Mouse (Mus musculus) retina, postnatal 7 days (tissue): Measurements from ENCODE around the gene Slc16a6.

Source experiments
- DNase-seq: peaks from one replicate; pipeline ENCODE4 v3.0.0-alpha.2; 2012; ENCODE audit warnings: low read depth, low spot score

Gene Slc16a6

DNA sequence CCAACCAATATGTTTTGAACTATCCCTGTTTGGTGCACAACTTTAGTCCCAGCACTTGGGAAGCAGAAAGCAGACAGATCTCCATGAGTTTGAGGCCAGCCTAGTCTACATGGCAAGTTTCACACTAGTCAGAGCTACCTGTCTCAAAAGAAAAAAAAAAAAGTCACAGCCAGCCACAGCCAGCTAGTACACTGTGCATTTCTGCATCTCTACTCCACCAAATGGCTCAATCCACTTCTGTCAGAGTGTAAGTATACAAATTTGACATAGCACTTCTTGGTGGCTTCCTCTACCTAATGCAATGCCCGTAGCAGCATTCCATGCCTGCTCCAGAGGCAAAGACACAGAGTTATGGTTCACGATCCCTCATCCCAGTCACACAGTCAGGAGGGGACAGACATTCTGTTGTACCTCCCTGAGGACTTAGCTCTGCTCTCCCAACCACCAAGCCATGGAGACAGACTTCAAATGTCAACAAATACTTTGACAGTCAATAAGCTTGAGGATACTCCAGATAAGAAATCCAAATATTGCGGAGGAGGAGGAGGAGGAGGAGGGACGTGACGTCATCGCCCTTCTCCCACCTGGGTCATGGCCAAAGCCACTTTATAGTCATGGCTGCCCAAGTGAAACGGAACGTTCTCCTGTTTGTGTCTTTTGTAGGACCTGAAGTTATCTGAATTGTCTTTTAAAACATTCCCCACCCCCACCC lies 56.5 kb downstream of the Slc16a6 start:
- DNase-seq, result no peak

DNA sequence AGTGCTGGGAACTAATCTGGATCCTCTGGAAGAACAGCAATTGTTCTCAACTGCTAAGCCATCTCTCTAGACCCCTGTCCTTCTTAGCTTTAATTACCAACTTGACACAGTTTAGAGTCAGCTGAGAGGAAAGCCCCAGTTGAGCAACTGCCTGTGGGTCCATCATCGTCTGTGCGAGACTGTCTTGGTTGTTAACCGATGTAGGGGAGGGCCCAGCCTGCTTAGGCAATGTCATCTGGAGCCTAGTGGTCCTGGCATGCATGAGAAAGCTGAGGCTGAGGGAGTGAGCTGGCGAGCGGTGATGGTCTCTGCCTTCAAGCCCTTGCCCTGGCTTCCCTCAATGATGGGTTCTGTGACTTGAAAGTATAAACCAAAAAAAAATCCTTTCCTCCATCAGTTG lies 58.6 kb downstream of the Slc16a6 start:
- no peak for DNase-seq

- no peak for DNase-seq
These were observed 59.8 kb downstream of the Slc16a6 start, which contains the start of gene 9930022D16Rik for GRCm38 (mm10) chr11:109413617-109414016. 9930022D16Rik (plus strand) TSS chr11:109413917.

DNA sequence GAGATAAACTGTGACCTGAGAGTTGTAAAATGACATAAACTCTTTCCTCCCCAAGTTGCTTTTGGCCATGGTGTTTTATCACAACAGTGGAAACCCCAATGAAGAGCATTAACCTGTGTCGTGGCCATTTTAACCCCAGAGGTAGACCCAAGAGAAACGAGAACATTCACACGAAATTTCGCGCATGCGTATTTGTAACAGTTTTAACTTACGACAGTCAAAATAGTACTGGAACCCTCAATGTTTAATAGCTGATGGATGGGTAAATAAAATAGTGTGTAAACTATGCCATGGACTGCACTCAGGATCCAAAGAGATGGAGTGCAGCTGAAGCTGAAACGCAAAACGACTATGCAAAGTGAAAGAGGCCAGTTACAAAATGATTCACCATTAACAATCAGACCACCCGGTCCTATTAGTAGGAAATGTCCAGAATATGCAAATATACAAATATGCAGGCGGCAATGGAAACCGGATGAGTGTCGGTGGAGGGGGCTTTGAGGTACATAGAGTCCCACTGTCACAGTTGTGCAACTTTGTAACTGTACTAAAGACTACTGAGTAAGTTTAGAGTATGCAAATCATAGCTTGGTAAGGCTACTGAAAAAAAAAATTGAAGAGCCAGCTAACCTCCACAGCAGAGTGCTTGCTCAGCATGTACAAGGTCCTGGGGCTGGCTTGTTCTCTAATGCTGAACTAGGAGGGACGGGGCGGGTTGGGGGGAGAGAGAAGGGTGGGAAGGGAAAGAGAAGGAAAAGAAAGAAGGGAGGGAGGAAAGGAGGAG lies 63.0 kb downstream of the Slc16a6 start:
- no peak for DNase-seq

DNA sequence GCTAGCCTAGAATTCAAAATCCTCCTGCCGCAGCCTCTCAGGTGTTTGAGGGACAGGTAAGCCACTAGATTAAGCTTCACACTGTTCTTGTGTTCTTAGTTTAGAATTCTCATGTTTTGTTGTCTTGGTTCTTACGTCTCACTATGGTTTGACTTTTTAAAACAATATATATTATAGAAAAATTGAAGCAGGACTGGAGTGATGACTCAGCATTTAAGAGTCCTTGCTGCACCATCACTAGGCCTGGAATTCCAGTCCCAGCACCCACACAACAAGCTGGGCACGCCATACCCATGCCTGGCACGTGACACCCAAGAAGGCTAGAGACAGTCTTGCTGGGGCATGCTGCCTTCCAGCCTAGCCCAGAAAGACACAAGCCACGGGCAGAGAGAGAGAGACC lies 67.0 kb downstream of the Slc16a6 start:
- no peak for DNase-seq
